Mouse (Mus musculus) layer of hippocampus, adult 2 months (tissue): Measurements from ENCODE around the gene Sel1l3. TPM values are rescaled to one million over a fixed set of nuclear protein-coding genes. Genes with fewer than 3 reads are reported as not detected.
A peak's percentile ranks its signal among the peaks of the same experiment; 100 is the strongest.

Experiments
- DNase-seq, 2 experiments: peaks; one replicate each; pipeline ENCODE4 v3.0.0; 2022; ENCODE audit warnings: low spot score in 2 of 2
- H3K27ac ChIP-seq: fragments of 200-600 bp; 2 replicates; pipeline ENCODE4 v1.8.1; 2022
- H3K4me3 ChIP-seq: fragments of 200-600 bp; 2 replicates; pipeline ENCODE4 v1.8.1; 2022; ENCODE audit warnings: mild to moderate bottlenecking
- CTCF ChIP-seq: fragments of 200-600 bp; conservative IDR thresholded peaks from 2 replicates; pipeline ENCODE4 v1.8.1; 2022; ENCODE audit warnings: antibody characterized with exemption, mild to moderate bottlenecking, moderate library complexity
- total RNA-seq, 2 experiments: library from RNA; stranded (reverse); gene quantifications; 2 replicates each; pipeline ENCODE4 v1.2.3; 2021

The Sel1l3 gene
- total RNA-seq, 2 experiments from 2014 or later: 38.3 to 40.7 TPM

- no peak overlapping the region for H3K27ac ChIP-seq
- no peak for DNase-seq
- no peak for TF ChIP-seq CTCF
- H3K4me3 ChIP-seq: no peak overlapping the region
These were observed 73.4 kb downstream of the Sel1l3 start for GRCm38 (mm10) chr5:53140158-53140927.

GRCm38 (mm10) chr5:53139566-53139965 lies 74.2 kb downstream of the Sel1l3 start:
- Histone ChIP-seq H3K4me3 (no peak overlapping the region), H3K27ac (no peak overlapping the region)
- no peak for TF ChIP-seq CTCF
- DNase-seq: no peak

- TF ChIP-seq CTCF: no peak
- Histone ChIP-seq H3K27ac (no peak overlapping the region), H3K4me3 (no peak overlapping the region)
- DNase-seq: no peak
These were observed 74.6 kb downstream of the Sel1l3 start for GRCm38 (mm10) chr5:53139140-53139539.

- Histone ChIP-seq H3K4me3 (no peak overlapping the region), H3K27ac (peak overlapping the region; percentile 68)
- DNase-seq: peak; percentile 24 to 54
- no peak for TF ChIP-seq CTCF
These were observed 75.7 kb downstream of the Sel1l3 start for GRCm38 (mm10) chr5:53138025-53138424.

GRCm38 (mm10) chr5:53135984-53136383 lies 77.7 kb downstream of the Sel1l3 start:
- no peak for DNase-seq
- no peak overlapping the region for H3K4me3 ChIP-seq
- no peak overlapping the region for H3K27ac ChIP-seq
- no peak for TF ChIP-seq CTCF

GRCm38 (mm10) chr5:53134003-53134402 lies 79.7 kb downstream of the Sel1l3 start:
- TF ChIP-seq CTCF: peak; percentile 50
- Histone ChIP-seq H3K27ac (no peak overlapping the region), H3K4me3 (no peak overlapping the region)
- no peak for DNase-seq

GRCm38 (mm10) chr5:53124701-53125100 lies 89.0 kb downstream of the Sel1l3 start:
- no peak overlapping the region for H3K27ac ChIP-seq
- DNase-seq: no peak
- no peak for TF ChIP-seq CTCF
- no peak overlapping the region for H3K4me3 ChIP-seq

- Histone ChIP-seq H3K27ac (no peak overlapping the region), H3K4me3 (no peak overlapping the region)
- peak; percentile 86 for TF ChIP-seq CTCF
- peak; percentile 43 to 63 for DNase-seq
These were observed 90.0 kb downstream of the Sel1l3 start for GRCm38 (mm10) chr5:53123525-53124286.

GRCm38 (mm10) chr5:53119689-53120088 lies 94.0 kb downstream of the Sel1l3 start:
- DNase-seq: no peak
- no peak for TF ChIP-seq CTCF
- Histone ChIP-seq H3K27ac (no peak overlapping the region), H3K4me3 (no peak overlapping the region)

- TF ChIP-seq CTCF: no peak
- no peak overlapping the region for H3K27ac ChIP-seq
- DNase-seq: no peak
- no peak overlapping the region for H3K4me3 ChIP-seq
These were observed 95.5 kb downstream of the Sel1l3 start for GRCm38 (mm10) chr5:53118212-53118611.

GRCm38 (mm10) chr5:53114616-53115267 lies 99.0 kb downstream of the Sel1l3 start:
- no peak for TF ChIP-seq CTCF
- no peak for DNase-seq

GRCm38 (mm10) chr5:53112942-53113341 lies 100.8 kb downstream of the Sel1l3 start:
- Histone ChIP-seq H3K4me3 (no peak overlapping the region), H3K27ac (no peak overlapping the region)
- TF ChIP-seq CTCF: peak; percentile 57
- DNase-seq: no peak

More at GRCm38 (mm10) chr5:53114616-53115267, 99.0 kb downstream of the Sel1l3 start:
- Histone ChIP-seq H3K27ac (no peak overlapping the region), H3K4me3 (no peak overlapping the region)

- no peak for TF ChIP-seq CTCF
These were observed 102.7 kb downstream of the Sel1l3 start for GRCm38 (mm10) chr5:53111036-53111435.

More at GRCm38 (mm10) chr5:53111036-53111435, 102.7 kb downstream of the Sel1l3 start:
- H3K27ac ChIP-seq: no peak overlapping the region
- no peak overlapping the region for H3K4me3 ChIP-seq
- DNase-seq: no peak
